Mouse (Mus musculus) hindbrain, embryonic 16.5 days (tissue): ENCODE measurements around the gene Macrod1. TPM values are rescaled to one million over a fixed set of nuclear protein-coding genes. Genes with fewer than 3 reads are reported as not detected.

Experiments used
- ATAC-seq: fragments of 200-750 bp; cut with Nextera tagmentation; 2 replicates; pipeline ENCODE4 v1.8.0; 2017; ENCODE audit warnings: moderate TSS enrichment, moderate library complexity
- H3K27ac ChIP-seq: fragments of 300-500 bp; sonication (generic); 2 replicates; pipeline ENCODE4 v1.5.1; 2014; ENCODE audit warnings: low read depth, mild to moderate bottlenecking, control low read depth, low read length, moderate library complexity
- H3K27me3 ChIP-seq: fragments of 300-500 bp; sonication (generic); replicated peaks from 2 replicates; pipeline ENCODE4 v1.6.1; 2014; ENCODE audit warnings: low read length; ENCODE audit not compliant: control insufficient read depth, insufficient read depth
- H3K36me3 ChIP-seq: fragments of 300-500 bp; sonication (generic); 2 replicates; pipeline ENCODE4 v1.6.1; 2014; ENCODE audit warnings: mild to moderate bottlenecking, low read length, moderate library complexity, mixed read lengths; ENCODE audit not compliant: control insufficient read depth, insufficient read depth
- H3K4me1 ChIP-seq: fragments of 300-500 bp; sonication (generic); 2 replicates; pipeline ENCODE4 v1.6.1; 2014; ENCODE audit warnings: low read depth, low read length; ENCODE audit not compliant: control insufficient read depth, insufficient read depth
- H3K4me2 ChIP-seq: fragments of 300-500 bp; sonication (generic); 2 replicates; pipeline ENCODE4 v1.6.1; 2014; ENCODE audit warnings: mild to moderate bottlenecking, low read length, control low read depth, moderate library complexity
- H3K4me3 ChIP-seq: fragments of 300-500 bp; sonication (generic); 2 replicates; pipeline ENCODE4 v1.5.1; 2014; ENCODE audit warnings: mild to moderate bottlenecking, low read length, control low read depth, moderate library complexity
- H3K9ac ChIP-seq: fragments of 300-500 bp; sonication (generic); 2 replicates; pipeline ENCODE4 v1.6.1; 2014; ENCODE audit warnings: low read depth, mild to moderate bottlenecking, control low read depth, low read length, moderate library complexity
- H3K9me3 ChIP-seq: fragments of 300-500 bp; sonication (generic); 2 replicates; pipeline ENCODE4 v1.6.1; 2014; ENCODE audit warnings: mild to moderate bottlenecking, low read length, moderate library complexity; ENCODE audit not compliant: control insufficient read depth
- WGBS: fragments of 180-500 bp; shearing (Covaris S2); extraction: QIAGEN DNeasy Blood & Tissue Kit; methylation state at CpG from one replicate; pipeline ENCODE4 v1.1.7; 2014; 5-methylcytosine and 5-hydroxymethylcytosine counted together
- polyA plus RNA-seq: library from polyadenylated mRNA; unstranded; fragments of >200 nt; fragmentation: Nextera tagmentation; extraction: Ambion mirVana; gene quantifications from 2 replicates; pipeline ENCODE4 v1.2.1, GENCODE M21; 2015

Gene Macrod1
- polyA plus RNA-seq, 1 experiment from 2014 or later: 6.3 TPM

GRCm38 (mm10) chr19:7235461-7235860 lies 178.9 kb downstream of the Macrod1 start:
- 93% methylated on average over 9 of the region's 9 CpGs for WGBS
- no peak overlapping the region for H3K4me2 ChIP-seq
- no peaks in the 10 kb centered on the region for H3K27me3 ChIP-seq
- ATAC-seq: no peak
- no peaks in the 10 kb centered on the region for H3K9me3 ChIP-seq
- no peak overlapping the region for H3K4me3 ChIP-seq
- H3K9ac ChIP-seq: no peak overlapping the region; the same call in 1 of the 2 replicates
- no peak overlapping the region; the same call in 1 of the 2 replicates for H3K27ac ChIP-seq
- H3K4me1 ChIP-seq: peaks cover 12% of the 10 kb centered on the region
- H3K36me3 ChIP-seq: peaks cover 8% of the 10 kb centered on the region; the same call in 1 of the 2 replicates

DNA sequence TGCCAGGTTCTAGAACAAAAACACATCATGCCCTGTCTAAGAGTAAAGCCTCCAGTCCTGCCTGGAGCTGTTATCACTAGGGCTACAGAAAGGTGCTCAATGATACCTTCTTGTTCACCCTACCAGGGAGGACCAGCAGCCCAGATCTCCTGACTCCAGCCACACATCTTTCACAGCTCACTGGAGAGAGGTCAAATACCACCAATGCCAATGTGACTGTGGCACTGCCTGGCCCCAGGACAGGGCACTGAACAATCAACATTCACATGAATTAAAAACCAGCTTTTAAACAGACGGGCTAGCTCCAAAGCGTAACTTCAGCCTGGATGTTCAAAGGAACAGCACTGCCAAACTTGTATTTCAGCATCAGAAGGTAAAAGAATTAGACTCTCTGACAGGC lies 179.4 kb downstream of the Macrod1 start:
- H3K9ac ChIP-seq: no peak overlapping the region
- no peak overlapping the region for H3K27ac ChIP-seq
- no peak overlapping the region for H3K4me2 ChIP-seq
- H3K27me3 ChIP-seq: no peaks in the 10 kb centered on the region
- no peak for ATAC-seq
- no peaks in the 10 kb centered on the region for H3K9me3 ChIP-seq
- peaks cover 12% of the 10 kb centered on the region for H3K4me1 ChIP-seq
- peaks cover 8% of the 10 kb centered on the region; the same call in 1 of the 2 replicates for H3K36me3 ChIP-seq
- 79% methylated on average over 2 of the region's 2 CpGs for WGBS
- H3K4me3 ChIP-seq: no peak overlapping the region

DNA sequence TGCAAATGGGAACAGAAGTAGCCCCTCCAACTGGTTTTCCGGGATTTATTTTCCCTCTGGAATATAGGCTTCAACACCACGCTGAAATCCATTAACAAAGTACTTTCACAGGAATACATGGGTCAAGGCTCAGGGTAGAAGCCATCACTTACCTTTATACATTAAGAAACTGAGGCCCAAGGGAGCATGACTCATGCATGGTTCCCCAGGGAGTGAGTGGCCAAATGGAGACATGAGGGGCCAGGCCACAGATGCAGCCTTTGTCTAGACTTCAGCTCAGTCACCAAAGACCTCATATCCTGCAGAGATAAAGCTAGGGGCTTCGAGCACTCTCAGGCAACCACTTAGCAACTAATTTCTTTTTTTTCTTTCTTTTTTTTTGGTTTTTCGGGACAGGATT lies 180.1 kb downstream of the Macrod1 start:
- ATAC-seq: no peak
- Histone ChIP-seq H3K27me3 (no peaks in the 10 kb centered on the region), H3K27ac (no peak overlapping the region), H3K4me3 (no peak overlapping the region), H3K9me3 (no peaks in the 10 kb centered on the region), H3K4me2 (no peak overlapping the region), H3K4me1 (peaks cover 12% of the 10 kb centered on the region), H3K9ac (no peak overlapping the region), H3K36me3 (peaks cover 8% of the 10 kb centered on the region; the same call in 1 of the 2 replicates)
- 75% methylated on average over 4 of the region's 4 CpGs for WGBS

DNA sequence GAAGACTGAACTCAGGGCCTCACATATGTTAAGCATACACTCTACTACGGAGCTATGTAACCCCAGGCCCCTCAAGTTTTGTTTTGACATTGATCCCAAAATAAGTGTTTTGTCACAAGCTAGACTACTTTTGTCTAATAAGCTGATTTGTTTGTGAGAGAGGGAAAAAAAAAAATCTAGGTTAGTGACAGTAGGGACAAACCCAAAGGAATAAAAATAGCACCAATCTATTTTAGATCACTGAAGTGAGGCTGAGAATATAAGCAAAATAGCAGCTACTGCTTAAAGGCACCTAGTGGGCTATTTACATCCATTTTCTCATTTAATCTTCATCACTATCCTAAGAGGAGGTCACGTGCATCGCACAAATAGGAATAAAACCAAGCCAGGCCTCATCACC lies 183.0 kb downstream of the Macrod1 start:
- ATAC-seq: no peak
- WGBS: 90% methylated on average over 3 of the region's 3 CpGs
- H3K4me1 ChIP-seq: peaks cover 12% of the 10 kb centered on the region
- peak overlapping the region; percentile 78 for H3K9ac ChIP-seq
- H3K36me3 ChIP-seq: 0 out of 2 replicates have a peak, but pooled peaks cover 3% of the 10 kb centered on the region
- no peak overlapping the region for H3K27ac ChIP-seq
- H3K9me3 ChIP-seq: no peaks in the 10 kb centered on the region
- H3K4me3 ChIP-seq: peak overlapping the region; percentile 55
- H3K27me3 ChIP-seq: no peaks in the 10 kb centered on the region
- H3K4me2 ChIP-seq: peak overlapping the region; percentile 95

GRCm38 (mm10) chr19:7240291-7240690 lies 183.7 kb downstream of the Macrod1 start:
- WGBS: 2% methylated on average over 13 of the region's 13 CpGs
- Histone ChIP-seq H3K9ac (peak overlapping the region; percentile 78), H3K27me3 (no peaks in the 10 kb centered on the region), H3K9me3 (no peaks in the 10 kb centered on the region), H3K27ac (peak overlapping the region; percentile 75), H3K4me3 (peak overlapping the region; percentile 55), H3K4me1 (peaks cover 12% of the 10 kb centered on the region), H3K36me3 (0 out of 2 replicates have a peak, but pooled peaks cover 3% of the 10 kb centered on the region), H3K4me2 (peak overlapping the region; percentile 95)
- peak; percentile 1; the same call in 1 of the 2 replicates for ATAC-seq

- Histone ChIP-seq H3K4me1 (peaks cover 12% of the 10 kb centered on the region), H3K9ac (peak within 1 kb of the TSS; percentile 78), H3K27ac (peak within 1 kb of the TSS; percentile 75), H3K27me3 (no peaks in the 10 kb centered on the region), H3K4me3 (peak within 1 kb of the TSS; percentile 55), H3K4me2 (peak within 1 kb of the TSS; percentile 95), H3K9me3 (no peaks in the 10 kb centered on the region), H3K36me3 (0 out of 2 replicates have a peak, but pooled peaks cover 3% of the 10 kb centered on the region)
- peak; percentile 98 for ATAC-seq
- WGBS: under 1% methylated on average over 72 of the region's 80 CpGs
Measured at GRCm38 (mm10) chr19:7240782-7241690, 184.4 kb downstream of the Macrod1 start, which contains the start of gene Naa40. Gene Naa40 (minus strand): TSS chr19:7241183.

DNA sequence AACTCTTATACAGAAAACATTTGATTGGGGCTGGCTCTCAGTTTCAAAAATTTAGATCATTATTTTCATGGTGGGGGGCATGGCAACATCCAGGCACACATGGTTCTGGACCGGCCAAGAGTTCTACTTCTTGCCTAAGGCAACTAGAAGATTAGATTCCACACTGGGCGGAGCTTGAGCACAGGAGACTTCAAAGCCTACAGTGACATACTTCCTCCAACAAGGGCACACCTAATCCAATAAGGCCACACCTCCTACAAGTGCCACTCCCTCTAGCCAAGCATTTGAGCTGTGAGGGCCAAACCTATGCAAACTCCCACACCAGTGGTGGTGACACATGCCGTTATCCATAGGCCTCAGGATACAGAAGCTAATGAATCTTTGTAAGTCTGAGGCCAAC lies 189.4 kb downstream of the Macrod1 start:
- no peaks in the 10 kb centered on the region for H3K36me3 ChIP-seq
- H3K4me1 ChIP-seq: no peaks in the 10 kb centered on the region
- no peak overlapping the region for H3K27ac ChIP-seq
- no peak for ATAC-seq
- no peak overlapping the region for H3K9ac ChIP-seq
- no peak overlapping the region for H3K4me3 ChIP-seq
- no peaks in the 10 kb centered on the region for H3K9me3 ChIP-seq
- H3K27me3 ChIP-seq: no peaks in the 10 kb centered on the region
- H3K4me2 ChIP-seq: no peak overlapping the region
- WGBS: 87% methylated on average over 3 of the region's 3 CpGs

Other genes with a start within 250 kb of the Macrod1 start
- gene Rps6ka4, start 216.2 kb upstream of the Macrod1 start, polyA plus RNA-seq: 17.3 and 17.4 TPM in 2 replicates
- 0.80 and 0.85 TPM in 2 replicates for gene Ccdc88b, start 198.6 kb upstream of the Macrod1 start, polyA plus RNA-seq
- 93.9 and 101 TPM in 2 replicates for gene Trmt112, start 147.1 kb upstream of the Macrod1 start, polyA plus RNA-seq
- gene Prdx5, start 146.7 kb upstream of the Macrod1 start, polyA plus RNA-seq: 408 and 532 TPM in 2 replicates
- 17.7 and 17.8 TPM in 2 replicates for gene Esrra, start 135.0 kb upstream of the Macrod1 start, polyA plus RNA-seq
- gene Catsperz, start 131.4 kb upstream of the Macrod1 start, polyA plus RNA-seq: 2.9 and 3.3 TPM in 2 replicates
- gene Kcnk4, start 122.3 kb upstream of the Macrod1 start, polyA plus RNA-seq: 14.4 and 19.1 TPM in 2 replicates
- gene Bad, start 114.9 kb upstream of the Macrod1 start, polyA plus RNA-seq: 96.0 and 109 TPM in 2 replicates
- 67.1 and 77.6 TPM in 2 replicates for gene Gpr137, start 114.3 kb upstream of the Macrod1 start, polyA plus RNA-seq
- 89.4 and 96.8 TPM in 2 replicates for gene Ppp1r14b, start 81.8 kb upstream of the Macrod1 start, polyA plus RNA-seq
- gene Plcb3, start 80.3 kb upstream of the Macrod1 start, polyA plus RNA-seq: 13.1 and 13.8 TPM in 2 replicates
- gene Fkbp2, start 76.3 kb upstream of the Macrod1 start, polyA plus RNA-seq: 159 and 192 TPM in 2 replicates
- 49.6 and 71.2 TPM in 2 replicates for gene Vegfb, start 69.2 kb upstream of the Macrod1 start, polyA plus RNA-seq
- 22.7 and 24.8 TPM in 2 replicates for gene Dnajc4, start 64.2 kb upstream of the Macrod1 start, polyA plus RNA-seq
- gene Nudt22, start 60.7 kb upstream of the Macrod1 start, polyA plus RNA-seq: 20.6 and 21.8 TPM in 2 replicates
- 22.7 and 25.3 TPM in 2 replicates for gene Trpt1, start 60.7 kb upstream of the Macrod1 start, polyA plus RNA-seq
- gene Fermt3, start 37.3 kb upstream of the Macrod1 start, polyA plus RNA-seq: 4.0 and 5.7 TPM in 2 replicates
- gene Stip1, start 16.8 kb upstream of the Macrod1 start, polyA plus RNA-seq: 214 and 236 TPM in 2 replicates
- 8.8 and 11.3 TPM in 2 replicates for gene Flrt1, start 48.9 kb downstream of the Macrod1 start, polyA plus RNA-seq
- gene Otub1, start 149.5 kb downstream of the Macrod1 start, polyA plus RNA-seq: 246 and 249 TPM in 2 replicates
- gene Cox8a, start 160.8 kb downstream of the Macrod1 start, polyA plus RNA-seq: 1,071 and 1,270 TPM in 2 replicates
- 60.6 and 66.9 TPM in 2 replicates for gene Naa40, start 184.4 kb downstream of the Macrod1 start, polyA plus RNA-seq
- 10.5 and 18.5 TPM in 2 replicates for gene Rcor2, start 210.5 kb downstream of the Macrod1 start, polyA plus RNA-seq